Mouse (Mus musculus): ENCODE measurements around the gene Irs2. TPM values are rescaled to one million over a fixed set of nuclear protein-coding genes. Genes with fewer than 3 reads are reported as not detected.
A peak's percentile ranks its signal among the peaks of the same experiment; 100 is the strongest.

The Irs2 gene
- polyA plus RNA-seq, 1 experiment from 2014 or later = 3.4 TPM

GRCm38 (mm10) chr8:11001062-11001549 is 7.2 kb downstream of the Irs2 start:
- WGBS (ENCODE audit: insufficient replicate concordance) = 6% methylated on average over 6 of the region's 6 CpGs

GRCm38 (mm10) chr8:10999538-10999937 is 8.7 kb downstream of the Irs2 start:
- Histone ChIP-seq H3K4me3 (replicated peaks) (no peak overlapping the region), H3K4me2 (peak overlapping the region; percentile 97), H3K36me3 (peaks cover 49% of the 10 kb centered on the region)

More at GRCm38 (mm10) chr8:11001062-11001549, 7.2 kb downstream of the Irs2 start:
- Histone ChIP-seq H3K4me1 (replicated peaks) (peaks cover 96% of the 10 kb centered on the region), H3K9me3 (replicated peaks) (no peaks in the 10 kb centered on the region), H3K9ac (peak overlapping the region; percentile 97), H3K27me3 (no peaks in the 10 kb centered on the region), H3K27ac (peak overlapping the region; percentile 75), H3K4me2 (peak overlapping the region; percentile 97), H3K36me3 (peaks cover 58% of the 10 kb centered on the region), H3K4me3 (replicated peaks) (peak overlapping the region; percentile 92)
- ATAC-seq (ENCODE audit: low read depth) (peak; percentile 43), DNase-seq (no peak)

DNA sequence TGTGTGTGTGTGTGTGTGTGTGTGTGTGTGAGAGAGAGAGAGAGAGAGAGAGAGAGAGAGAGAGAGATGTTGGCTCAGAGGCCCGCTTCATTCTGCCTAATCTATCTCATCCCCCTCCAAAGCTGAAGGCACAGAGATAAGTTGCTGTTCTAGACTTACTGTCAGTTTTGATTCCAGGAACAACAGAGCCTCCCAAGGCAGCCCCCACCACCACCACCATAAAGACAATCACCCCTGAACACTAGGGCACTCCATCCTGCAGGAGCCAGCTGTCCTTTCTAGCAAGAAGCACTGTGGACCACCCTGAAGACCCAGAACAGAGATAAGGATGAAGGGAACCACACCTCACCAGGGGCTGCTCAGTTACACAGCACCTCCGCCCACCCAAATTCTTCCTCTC is 12.0 kb downstream of the Irs2 start:
- Histone ChIP-seq H3K9me3 (replicated peaks) (no peaks in the 10 kb centered on the region), H3K9ac (peak overlapping the region; percentile 63), H3K4me3 (replicated peaks) (peak overlapping the region; percentile 29), H3K4me1 (replicated peaks) (peaks cover 96% of the 10 kb centered on the region), H3K27ac (peak overlapping the region; percentile 86), H3K27me3 (no peaks in the 10 kb centered on the region), H3K4me2 (peak overlapping the region; percentile 49), H3K36me3 (peaks cover 60% of the 10 kb centered on the region)
- DNase-seq = peak; percentile 74
- 12% methylated on average over 2 of the region's 2 CpGs for WGBS (ENCODE audit: insufficient replicate concordance)
- ATAC-seq (ENCODE audit: low read depth) = peak; percentile 87

More at GRCm38 (mm10) chr8:10999538-10999937, 8.7 kb downstream of the Irs2 start:
- H3K9me3 ChIP-seq (replicated peaks) = no peaks in the 10 kb centered on the region
- DNase-seq (no peak), ATAC-seq (ENCODE audit: low read depth) (no peak)
- peak overlapping the region; percentile 7; the same call in 1 of the 2 replicates for H3K9ac ChIP-seq
- peaks cover 96% of the 10 kb centered on the region for H3K4me1 ChIP-seq (replicated peaks)
- 0 out of 2 replicates have a peak overlapping the region, but pooled peaks have one; percentile 15 for H3K27ac ChIP-seq
- 78% methylated on average over 4 of the region's 4 CpGs for WGBS (ENCODE audit: insufficient replicate concordance)
- H3K27me3 ChIP-seq = no peaks in the 10 kb centered on the region

- WGBS (ENCODE audit: insufficient replicate concordance) = 23% methylated on average over 2 of the region's 2 CpGs
- Histone ChIP-seq H3K4me1 (replicated peaks) (peaks cover 96% of the 10 kb centered on the region), H3K4me2 (peak overlapping the region; percentile 49), H3K9ac (peak overlapping the region; percentile 63), H3K4me3 (replicated peaks) (peak overlapping the region; percentile 9; the same call in 1 of the 2 replicates), H3K27ac (peak overlapping the region; percentile 86), H3K27me3 (no peaks in the 10 kb centered on the region), H3K36me3 (peaks cover 57% of the 10 kb centered on the region), H3K9me3 (replicated peaks) (no peaks in the 10 kb centered on the region)
- ATAC-seq (ENCODE audit: low read depth) (peak; percentile 26; the same call in 1 of the 2 replicates), DNase-seq (no peak)
These were observed 12.5 kb downstream of the Irs2 start for GRCm38 (mm10) chr8:10995756-10996155.

- Histone ChIP-seq H3K4me3 (replicated peaks) (no peak overlapping the region), H3K36me3 (peaks cover 58% of the 10 kb centered on the region), H3K9me3 (replicated peaks) (no peaks in the 10 kb centered on the region), H3K27me3 (no peaks in the 10 kb centered on the region), H3K9ac (peak overlapping the region; percentile 63; the same call in 1 of the 2 replicates), H3K27ac (peak overlapping the region; percentile 58), H3K4me2 (peak overlapping the region; percentile 49), H3K4me1 (replicated peaks) (peaks cover 95% of the 10 kb centered on the region)
- DNase-seq (no peak), ATAC-seq (ENCODE audit: low read depth) (no peak)
- 79% methylated on average over 6 of the region's 6 CpGs for WGBS (ENCODE audit: insufficient replicate concordance)
These were observed 13.8 kb downstream of the Irs2 start for GRCm38 (mm10) chr8:10994390-10994954.

- no peak for ATAC-seq (ENCODE audit: low read depth)
- Histone ChIP-seq H3K27ac (peak overlapping the region; percentile 58), H3K4me3 (replicated peaks) (no peak overlapping the region), H3K9ac (no peak overlapping the region), H3K9me3 (replicated peaks) (no peaks in the 10 kb centered on the region), H3K36me3 (peaks cover 58% of the 10 kb centered on the region), H3K4me2 (no peak overlapping the region), H3K4me1 (replicated peaks) (peaks cover 99% of the 10 kb centered on the region), H3K27me3 (no peaks in the 10 kb centered on the region)
- 81% methylated on average over 10 of the region's 10 CpGs for WGBS (ENCODE audit: insufficient replicate concordance)
- DNase-seq = no peak
These were observed 14.6 kb downstream of the Irs2 start for GRCm38 (mm10) chr8:10993582-10994216.

GRCm38 (mm10) chr8:10992081-10992480 is 16.2 kb downstream of the Irs2 start:
- Histone ChIP-seq H3K36me3 (peaks cover 56% of the 10 kb centered on the region), H3K4me1 (replicated peaks) (peaks cover 99% of the 10 kb centered on the region), H3K4me2 (peak overlapping the region; percentile 62; the same call in 1 of the 2 replicates), H3K9ac (peak overlapping the region; percentile 47), H3K4me3 (replicated peaks) (no peak overlapping the region), H3K9me3 (replicated peaks) (no peaks in the 10 kb centered on the region), H3K27ac (peak overlapping the region; percentile 91), H3K27me3 (no peaks in the 10 kb centered on the region)
- 55% methylated on average over 8 of the region's 8 CpGs for WGBS (ENCODE audit: insufficient replicate concordance)
- DNase-seq = no peak
- no peak for ATAC-seq (ENCODE audit: low read depth)

DNA sequence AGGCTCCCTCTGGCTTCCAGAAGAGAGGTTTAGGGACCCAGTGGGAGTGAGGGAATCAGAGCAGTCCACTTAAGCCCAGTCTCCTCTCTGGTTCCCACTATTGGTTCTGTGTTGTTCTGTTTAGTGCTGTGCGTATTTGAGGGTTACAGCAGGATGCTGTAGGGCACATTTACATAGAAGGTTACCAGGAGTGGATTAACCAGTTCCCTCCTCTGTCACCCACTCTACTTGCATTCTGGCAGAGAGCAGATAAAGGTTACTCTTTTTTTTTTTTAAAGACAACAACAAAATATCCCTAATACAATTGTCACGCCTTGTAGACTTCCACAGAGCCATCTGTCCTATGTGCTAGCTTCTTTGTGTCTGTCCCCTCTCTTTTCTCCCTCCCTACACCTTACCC is 16.9 kb downstream of the Irs2 start:
- peaks cover 59% of the 10 kb centered on the region for H3K36me3 ChIP-seq
- no peaks in the 10 kb centered on the region for H3K9me3 ChIP-seq (replicated peaks)
- no peaks in the 10 kb centered on the region for H3K27me3 ChIP-seq
- ATAC-seq (ENCODE audit: low read depth) (peak; percentile 10), DNase-seq (no peak)
- 15% methylated on average over 2 of the region's 2 CpGs for WGBS (ENCODE audit: insufficient replicate concordance)
- peak overlapping the region; percentile 62 for H3K4me2 ChIP-seq
- peaks cover 99% of the 10 kb centered on the region for H3K4me1 ChIP-seq (replicated peaks)
- H3K9ac ChIP-seq = peak overlapping the region; percentile 65
- H3K4me3 ChIP-seq (replicated peaks) = peak overlapping the region; percentile 31
- H3K27ac ChIP-seq = peak overlapping the region; percentile 91

DNA sequence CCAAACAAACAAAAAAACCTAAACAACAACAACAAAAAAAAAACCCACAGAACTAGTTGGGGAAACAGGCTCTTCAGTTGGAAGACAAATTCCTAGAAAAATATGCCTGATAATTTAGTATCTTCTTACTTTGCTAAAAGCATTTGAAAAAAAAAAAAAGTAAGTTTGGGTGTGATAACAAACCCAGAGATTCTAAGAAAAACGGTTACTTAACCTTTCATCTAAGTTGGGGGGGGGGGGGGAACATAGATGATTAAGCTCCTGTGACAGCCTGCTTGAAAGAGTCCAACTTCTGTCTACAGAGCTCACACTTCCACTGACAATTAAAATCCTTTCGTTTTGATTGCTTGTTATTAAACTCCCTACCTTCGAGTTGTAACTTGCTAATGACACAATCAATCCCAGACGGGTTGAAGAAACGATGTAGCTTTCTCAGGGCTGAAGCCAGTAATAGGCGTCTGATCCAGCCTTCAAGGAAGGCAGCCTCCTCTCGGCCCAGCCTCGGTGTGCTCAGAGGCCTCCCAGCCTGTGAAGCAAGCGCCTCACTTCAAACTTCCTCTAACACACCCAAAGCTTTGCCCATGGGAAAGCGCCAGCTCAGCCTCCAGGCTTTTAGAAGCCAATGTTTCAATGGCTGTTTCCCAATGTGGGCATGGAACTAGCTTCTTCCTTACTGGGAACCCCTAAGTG is 17.7 kb downstream of the Irs2 start:
- WGBS (ENCODE audit: insufficient replicate concordance) = 15% methylated on average over 10 of the region's 10 CpGs
- ATAC-seq (ENCODE audit: low read depth) (peak; percentile 66), DNase-seq (no peak)
- Histone ChIP-seq H3K27ac (peak overlapping the region; percentile 91), H3K4me3 (replicated peaks) (peak overlapping the region; percentile 31), H3K9ac (peak overlapping the region; percentile 65), H3K4me2 (peak overlapping the region; percentile 62), H3K36me3 (peaks cover 66% of the 10 kb centered on the region), H3K27me3 (no peaks in the 10 kb centered on the region), H3K4me1 (replicated peaks) (peaks cover 99% of the 10 kb centered on the region), H3K9me3 (replicated peaks) (no peaks in the 10 kb centered on the region)

DNA sequence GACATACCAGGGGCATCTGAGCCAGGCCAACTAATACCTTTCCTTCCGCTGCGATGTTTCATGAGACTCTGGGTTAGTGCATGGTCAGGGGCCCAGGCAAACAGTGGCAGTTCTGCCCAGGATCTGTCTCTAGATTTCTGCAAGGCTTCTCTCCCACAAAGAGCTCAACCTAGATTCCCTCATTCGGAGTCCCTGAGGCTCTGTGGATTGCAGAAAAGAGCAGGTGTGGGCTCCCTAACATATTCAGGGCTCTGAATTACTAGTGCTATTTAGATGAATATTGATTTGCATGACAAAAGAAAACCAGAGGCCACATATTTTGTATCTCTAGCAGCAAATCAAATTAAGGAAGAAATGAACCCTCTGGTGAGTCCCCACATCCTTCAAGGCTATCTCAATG is 18.3 kb downstream of the Irs2 start:
- peak overlapping the region; percentile 72 for H3K27ac ChIP-seq

DNA sequence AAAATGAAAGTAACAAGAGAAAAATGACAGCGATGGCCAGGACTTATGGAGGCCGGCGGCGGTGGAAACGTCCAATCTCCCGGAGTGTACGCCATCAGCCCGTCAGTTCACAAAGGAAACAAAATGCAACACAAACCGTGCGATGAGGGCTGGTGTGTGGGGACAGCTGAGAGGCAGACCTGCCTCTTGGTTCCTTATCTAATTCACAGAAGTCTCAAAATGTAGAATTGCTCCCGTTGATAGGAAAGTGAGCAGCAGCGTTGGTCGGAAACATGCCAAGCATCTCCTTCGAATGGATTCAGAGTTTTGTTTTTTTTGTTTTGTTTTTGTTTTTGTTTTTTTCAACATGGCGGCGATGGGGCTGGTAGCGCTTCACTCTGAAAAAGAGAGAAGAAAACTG is 21.6 kb downstream of the Irs2 start:
- Histone ChIP-seq H3K9ac (0 out of 2 replicates have a peak overlapping the region, but pooled peaks have one; percentile 40), H3K4me1 (replicated peaks) (peaks cover 79% of the 10 kb centered on the region), H3K27ac (peak overlapping the region; percentile 81), H3K9me3 (replicated peaks) (no peaks in the 10 kb centered on the region), H3K4me2 (peak overlapping the region; percentile 33), H3K36me3 (peaks cover 66% of the 10 kb centered on the region), H3K4me3 (replicated peaks) (no peak overlapping the region; the same call in 1 of the 2 replicates), H3K27me3 (no peaks in the 10 kb centered on the region)
- DNase-seq = no peak
- WGBS (ENCODE audit: insufficient replicate concordance) = 61% methylated on average over 17 of the region's 17 CpGs
- ATAC-seq (ENCODE audit: low read depth) = peak; percentile 25; the same call in 1 of the 2 replicates

More for the DNA sequence above, 18.3 kb downstream of the Irs2 start:
- DNase-seq (no peak), ATAC-seq (ENCODE audit: low read depth) (no peak)
- H3K36me3 ChIP-seq = peaks cover 66% of the 10 kb centered on the region
- peak overlapping the region; percentile 57 for H3K9ac ChIP-seq
- no peaks in the 10 kb centered on the region for H3K27me3 ChIP-seq
- H3K4me1 ChIP-seq (replicated peaks) = peaks cover 98% of the 10 kb centered on the region
- peak overlapping the region; percentile 38 for H3K4me2 ChIP-seq
- no peak overlapping the region for H3K4me3 ChIP-seq (replicated peaks)
- H3K9me3 ChIP-seq (replicated peaks) = no peaks in the 10 kb centered on the region
- WGBS (ENCODE audit: insufficient replicate concordance) = 81% methylated on average over 3 of the region's 3 CpGs

Measured in liver, embryonic 13.5 days (tissue).